Mouse (Mus musculus) CH12.LX (cell line): ENCODE results near the gene Tlnrd1. TPM values are rescaled to one million over a fixed set of nuclear protein-coding genes. Genes with fewer than 3 reads are reported as not detected.

ENCODE experiments used
- DNase-seq: peaks from one replicate; pipeline ENCODE4 v3.0.0-alpha.2; 2013; ENCODE audit errors: extremely low read depth
- H3K27ac ChIP-seq: 2 replicates; pipeline ENCODE4 v1.5.1; 2012; ENCODE audit warnings: low read depth, mild to moderate bottlenecking, control low read depth, moderate library complexity; ENCODE audit not compliant: insufficient read depth
- H3K27me3 ChIP-seq: replicated peaks from 2 replicates; pipeline ENCODE3; 2012; ENCODE audit warnings: inconsistent platforms
- H3K36me3 ChIP-seq, 2 experiments: replicated peaks in 1 of 2; 2 replicates each; pipeline versions ENCODE3 to v1.6.1; 2012; ENCODE audit warnings: inconsistent platforms in 1 of 2, low read length in 1 of 2, mild to moderate bottlenecking in 1 of 2, mixed read lengths in 1 of 2, moderate library complexity in 1 of 2; ENCODE audit not compliant: control insufficient read depth in 1 of 2, insufficient read depth in 1 of 2
- H3K4me1 ChIP-seq, 2 experiments: 2 replicates each; pipeline ENCODE4 v1.6.1; 2012; ENCODE audit warnings: inconsistent platforms in 1 of 2, moderate library complexity in 1 of 2; ENCODE audit not compliant: insufficient read depth in 2 of 2, control insufficient read depth in 1 of 2
- H3K4me2 ChIP-seq: 2 replicates; pipeline ENCODE4 v1.6.1; 2012; ENCODE audit warnings: low read depth, mild to moderate bottlenecking, control low read depth; ENCODE audit not compliant: poor library complexity, insufficient read depth, severe bottlenecking
- H3K4me3 ChIP-seq, 3 experiments: fragments of 150-350 bp in 1 of 3; sonication (generic) in 1 of 3; replicated peaks in 1 of 3; 2 replicates each; pipeline versions ENCODE3 to v1.5.1; 2011 to 2012; ENCODE audit warnings: low read depth in 2 of 3, low read length in 2 of 3, mild to moderate bottlenecking in 2 of 3, moderate library complexity in 2 of 3, control low read depth in 1 of 3, improper control_type of control experiment in 1 of 3, inconsistent platforms in 1 of 3, mixed read lengths in 1 of 3; ENCODE audit not compliant: poor library complexity in 1 of 3
- H3K79me2 ChIP-seq: replicated peaks from 2 replicates; pipeline ENCODE4 v1.6.1; 2012; ENCODE audit warnings: mild to moderate bottlenecking, moderate library complexity; ENCODE audit not compliant: control insufficient read depth, poor library complexity, insufficient read depth, severe bottlenecking; ENCODE audit errors: extremely low read depth
- H3K9ac ChIP-seq: 2 replicates; pipeline ENCODE4 v1.6.1; 2012; ENCODE audit warnings: low read depth, mild to moderate bottlenecking, control low read depth, moderate library complexity; ENCODE audit not compliant: insufficient read depth
- H3K9me3 ChIP-seq: replicated peaks from 2 replicates; pipeline ENCODE3; 2012; ENCODE audit warnings: low read length, inconsistent platforms, mixed read lengths
- BHLHE40 ChIP-seq: IDR thresholded peaks from 2 replicates; pipeline ENCODE4 v1.6.1; 2011; ENCODE audit warnings: mild to moderate bottlenecking, low read depth, low read length, improper control_type of control experiment
- CHD1 ChIP-seq: IDR thresholded peaks from 2 replicates; pipeline ENCODE4 v1.6.1; 2012; ENCODE audit warnings: low read depth, low read length, improper control_type of control experiment, inconsistent platforms
- CHD2 ChIP-seq: IDR thresholded peaks from 2 replicates; pipeline ENCODE4 v1.6.1; 2011; ENCODE audit warnings: low read length, improper control_type of control experiment
- CTCF ChIP-seq, 2 experiments: IDR thresholded peaks in 1 of 2; conservative IDR thresholded peaks in 1 of 2; 2 replicates each; pipeline ENCODE4 v1.5.1; 2011 to 2012; ENCODE audit warnings: low read depth in 2 of 2, low read length in 2 of 2, improper control_type of control experiment in 1 of 2, inconsistent platforms in 1 of 2, mild to moderate bottlenecking in 1 of 2, moderate library complexity in 1 of 2
- E2F4 ChIP-seq: IDR thresholded peaks from 2 replicates; pipeline ENCODE4 v1.6.1; 2011; ENCODE audit warnings: low read depth, low read length, improper control_type of control experiment; ENCODE audit not compliant: insufficient replicate concordance
- ELF1 ChIP-seq: IDR thresholded peaks from 2 replicates; pipeline ENCODE4 v1.6.1; 2014; ENCODE audit warnings: low read depth, mild to moderate bottlenecking, inconsistent platforms, low read length, improper control_type of control experiment
- EP300 ChIP-seq: IDR thresholded peaks from 2 replicates; pipeline ENCODE4 v1.6.1; 2011; ENCODE audit warnings: low read length, improper control_type of control experiment
- ETS1 ChIP-seq: conservative IDR thresholded peaks from 2 replicates; pipeline ENCODE4 v1.6.1; 2012; ENCODE audit warnings: low read depth, mild to moderate bottlenecking, inconsistent platforms, low read length, improper control_type of control experiment, moderate library complexity
- GABPA ChIP-seq: IDR thresholded peaks from 2 replicates; pipeline ENCODE4 v1.6.1; 2012; ENCODE audit warnings: low read depth, low read length, improper control_type of control experiment, inconsistent platforms; ENCODE audit not compliant: insufficient replicate concordance
- HCFC1 ChIP-seq: IDR thresholded peaks from 2 replicates; pipeline ENCODE4 v1.6.1; 2012; ENCODE audit warnings: low read depth, mild to moderate bottlenecking, inconsistent platforms, low read length, improper control_type of control experiment
- IRF4 ChIP-seq: IDR thresholded peaks from 2 replicates; pipeline ENCODE4 v1.6.1; 2014; ENCODE audit warnings: low read depth, mild to moderate bottlenecking, inconsistent platforms, low read length, improper control_type of control experiment
- JUN ChIP-seq: IDR thresholded peaks from 2 replicates; pipeline ENCODE4 v1.6.1; 2011; ENCODE audit warnings: low read depth, mild to moderate bottlenecking, low read length, improper control_type of control experiment, moderate library complexity; ENCODE audit not compliant: insufficient read depth
- JUND ChIP-seq: conservative IDR thresholded peaks from 2 replicates; pipeline ENCODE4 v1.6.1; 2011; ENCODE audit warnings: low read depth, low read length, improper control_type of control experiment
- KAT2A ChIP-seq: IDR thresholded peaks from 2 replicates; pipeline ENCODE4 v1.6.1; 2012; ENCODE audit warnings: low read length, improper control_type of control experiment, inconsistent platforms; ENCODE audit not compliant: insufficient replicate concordance
- MAFK ChIP-seq: IDR thresholded peaks from 2 replicates; pipeline ENCODE4 v1.6.1; 2011; ENCODE audit warnings: low read length, improper control_type of control experiment; ENCODE audit not compliant: insufficient replicate concordance
- MAX ChIP-seq: IDR thresholded peaks from 2 replicates; pipeline ENCODE4 v1.6.1; 2011; ENCODE audit warnings: low read length, improper control_type of control experiment
- MAZ ChIP-seq: IDR thresholded peaks from 2 replicates; pipeline ENCODE4 v1.6.1; 2012; ENCODE audit warnings: low read depth, mild to moderate bottlenecking, inconsistent platforms, low read length, improper control_type of control experiment, moderate library complexity
- MEF2A ChIP-seq: IDR thresholded peaks from 2 replicates; pipeline ENCODE4 v1.6.1; 2014; ENCODE audit warnings: low read depth, mild to moderate bottlenecking, inconsistent platforms, low read length, improper control_type of control experiment, borderline replicate concordance
- MXI1 ChIP-seq: IDR thresholded peaks from 2 replicates; pipeline ENCODE4 v1.6.1; 2011; ENCODE audit warnings: mild to moderate bottlenecking, low read depth, low read length, improper control_type of control experiment
- MYC ChIP-seq: IDR thresholded peaks from 2 replicates; pipeline ENCODE4 v1.6.1; 2011; ENCODE audit warnings: low read depth, mild to moderate bottlenecking, improper control_type of control experiment, low read length
- NELFE ChIP-seq: IDR thresholded peaks from 2 replicates; pipeline ENCODE4 v1.6.1; 2011; ENCODE audit warnings: low read depth, low read length, improper control_type of control experiment
- NRF1 ChIP-seq: IDR thresholded peaks from 2 replicates; pipeline ENCODE4 v1.6.1; 2014; ENCODE audit warnings: low read depth, mild to moderate bottlenecking, inconsistent platforms, low read length, improper control_type of control experiment, moderate library complexity
- PAX5 ChIP-seq: IDR thresholded peaks from 2 replicates; pipeline ENCODE4 v1.6.1; 2012; ENCODE audit warnings: low read length, inconsistent platforms, mixed read lengths
- POLR2A ChIP-seq: IDR thresholded peaks from 2 replicates; pipeline ENCODE4 v1.6.1; 2011; ENCODE audit warnings: low read depth, mild to moderate bottlenecking, improper control_type of control experiment, low read length
- POLR2AphosphoS2 ChIP-seq: IDR thresholded peaks from 2 replicates; pipeline ENCODE4 v1.6.1; 2011; ENCODE audit warnings: low read depth, low read length, improper control_type of control experiment
- RAD21 ChIP-seq: IDR thresholded peaks from 2 replicates; pipeline ENCODE4 v1.6.1; 2011; ENCODE audit warnings: low read depth, mild to moderate bottlenecking, low read length, improper control_type of control experiment, moderate library complexity
- RCOR1 ChIP-seq: conservative IDR thresholded peaks from 2 replicates; pipeline ENCODE4 v1.6.1; 2012; ENCODE audit warnings: low read depth, mild to moderate bottlenecking, inconsistent platforms, low read length, improper control_type of control experiment
- SIN3A ChIP-seq: IDR thresholded peaks from 2 replicates; pipeline ENCODE4 v1.6.1; 2012; ENCODE audit warnings: low read length, improper control_type of control experiment, inconsistent platforms
- SMC3 ChIP-seq: IDR thresholded peaks from 2 replicates; pipeline ENCODE4 v1.6.1; 2011; ENCODE audit warnings: low read depth, low read length, improper control_type of control experiment
- TBP ChIP-seq: conservative IDR thresholded peaks from 2 replicates; pipeline ENCODE4 v1.6.1; 2011; ENCODE audit warnings: low read depth, low read length, improper control_type of control experiment
- TCF12 ChIP-seq: IDR thresholded peaks from 2 replicates; pipeline ENCODE4 v1.6.1; 2014; ENCODE audit warnings: low read depth, mild to moderate bottlenecking, inconsistent platforms, low read length, improper control_type of control experiment
- UBTF ChIP-seq: IDR thresholded peaks from 2 replicates; pipeline ENCODE4 v1.6.1; 2012; ENCODE audit warnings: low read depth, mild to moderate bottlenecking, inconsistent platforms, low read length, improper control_type of control experiment, moderate library complexity
- USF1 ChIP-seq: IDR thresholded peaks from 2 replicates; pipeline ENCODE4 v1.6.1; 2014; ENCODE audit warnings: low read depth, mild to moderate bottlenecking, inconsistent platforms, low read length, improper control_type of control experiment
- USF2 ChIP-seq: conservative IDR thresholded peaks from 2 replicates; pipeline ENCODE4 v1.6.1; 2011; ENCODE audit warnings: low read depth, low read length, improper control_type of control experiment
- ZC3H11A ChIP-seq: IDR thresholded peaks from 2 replicates; pipeline ENCODE4 v1.6.1; 2012; ENCODE audit warnings: low read depth, mild to moderate bottlenecking, inconsistent platforms, low read length, improper control_type of control experiment
- ZKSCAN1 ChIP-seq: IDR thresholded peaks from 2 replicates; pipeline ENCODE4 v1.6.1; 2012; ENCODE audit warnings: low read depth, inconsistent platforms, low read length, improper control_type of control experiment, borderline replicate concordance
- ZMIZ1 ChIP-seq: IDR thresholded peaks from 2 replicates; pipeline ENCODE4 v1.6.1; 2012; ENCODE audit warnings: low read depth, mild to moderate bottlenecking, inconsistent platforms, low read length, improper control_type of control experiment
- ZNF384 ChIP-seq: IDR thresholded peaks from 2 replicates; pipeline ENCODE4 v1.6.1; 2012; ENCODE audit warnings: low read depth, low read length, improper control_type of control experiment, inconsistent platforms
- dilution Hi-C: fragments of 300-500 bp; cut with MboI; formaldehyde crosslinking; loops from 2 replicates; pipeline ENCODE4 v1.14.3; 2020; ENCODE audit warnings: low sequenced_read_pairs; ENCODE audit not compliant: extremely low pct_unique_long_range_greater_than_20kb, extremely low pct_ligation_motif_present
- in situ Hi-C: fragments of 300-500 bp; cut with MboI; formaldehyde crosslinking; loops from 3 replicates; pipeline ENCODE4 v1.14.3; 2019; ENCODE audit warnings: low sequenced_read_pairs, low pct_ligation_motif_present, low pct_unique_long_range_greater_than_20kb, mixed read lengths
- polyA plus RNA-seq: library from polyadenylated mRNA; unstranded; fragments of >175 nt; gene quantifications from 2 replicates; pipeline ENCODE4 v1.2.1, GENCODE M21; 2012; ENCODE audit warnings: low read depth; ENCODE audit not compliant: insufficient read length
- total RNA-seq, 2 experiments: library from RNA; depleted of rRNA; stranded (reverse); fragments of 300-350 nt in 1 of 2; fragments of >200 nt in 1 of 2; gene quantifications; 2 replicates each; pipeline ENCODE4 v1.2.3; 2012 to 2014

The Tlnrd1 gene
- total RNA-seq (2012; rRNA removed) (10.6 and 10.7 TPM in 2 replicates), total RNA-seq (2014; rRNA removed) (4.8 and 5.5 TPM in 2 replicates), polyA plus RNA-seq (13.9 and 15.6 TPM in 2 replicates)

- Histone ChIP-seq H3K27ac (peak within 1 kb of the TSS; percentile 80), H3K36me3 (peaks cover 0 to 12% of the 10 kb centered on the region in 2 experiments), H3K4me3 (peak within 1 kb of the TSS; percentile 60 to 80 (median 72)), H3K9ac (peak within 1 kb of the TSS; percentile 71), H3K4me2 (peak within 1 kb of the TSS; percentile 41), H3K4me1 (peaks cover 8 to 45% of the 10 kb centered on the region in 2 experiments), H3K9me3 (peaks cover 12% of the 10 kb centered on the region), H3K79me2 (peaks cover 18% of the 10 kb centered on the region), H3K27me3 (no peaks in the 10 kb centered on the region)
- dilution Hi-C loops = no loop called here
- in situ Hi-C loops = loop anchor here (5.0 to 25.0 kb wide), 2 partner anchors 37 to 222 kb away; no protein-coding TSS in a partner anchor
- TF ChIP-seq SIN3A = peak; percentile 61
- no peak for TF ChIP-seq JUND
- peak; percentile 67; the same call in 1 of the 2 replicates for TF ChIP-seq TBP
- TF ChIP-seq ETS1 = peak; percentile 79
- no peak for TF ChIP-seq ZC3H11A
- peak; percentile 37; the same call in 1 of the 2 replicates for TF ChIP-seq MAX
- no peak for TF ChIP-seq ZKSCAN1
- TF ChIP-seq MAZ = peak; percentile 88
- 0 out of 2 replicates have a peak, but pooled peaks have one; percentile 23 for TF ChIP-seq MEF2A
- 0 out of 2 replicates have a peak, but pooled peaks have one; percentile 11 for TF ChIP-seq MYC
- TF ChIP-seq MAFK = no peak
- peak; percentile 53; the same call in 1 of the 2 replicates for TF ChIP-seq ZMIZ1
- no peak for TF ChIP-seq ZNF384
- TF ChIP-seq NRF1 = peak; percentile 75
- no peak for TF ChIP-seq CTCF (conservative IDR thresholded peaks at IDR 0.05 in 1 of 2, IDR thresholded peaks at IDR 0.05 in 1 of 2; ENCODE audit: low read depth in 2 of 2, low read length in 2 of 2)
- no peak; the same call in 1 of the 2 replicates for TF ChIP-seq IRF4
- TF ChIP-seq CHD2 = no peak
- TF ChIP-seq NELFE = peak; percentile 68
- no peak for TF ChIP-seq USF2
- TF ChIP-seq HCFC1 = peak; percentile 43
- TF ChIP-seq POLR2A = peak; percentile 68; the same call in 1 of the 2 replicates
- TF ChIP-seq BHLHE40 = peak; percentile 40; the same call in 1 of the 2 replicates
- TF ChIP-seq POLR2AphosphoS2 = peak; percentile 72
- no peak for TF ChIP-seq JUN
- TF ChIP-seq EP300 = no peak
- no peak for TF ChIP-seq KAT2A
- no peak for TF ChIP-seq PAX5
- no peak for TF ChIP-seq RAD21
- TF ChIP-seq UBTF = peak; percentile 36; the same call in 1 of the 2 replicates
- no peak for TF ChIP-seq CHD1
- TF ChIP-seq E2F4 = no peak
- peak; percentile 89 for TF ChIP-seq MXI1
- TF ChIP-seq SMC3 = no peak
- no peak for TF ChIP-seq GABPA
- no peak for TF ChIP-seq RCOR1
- peak; percentile 89 for TF ChIP-seq ELF1
- TF ChIP-seq USF1 = no peak
- peak; percentile 55; the same call in 1 of the 2 replicates for TF ChIP-seq TCF12
- peak; percentile 89 for DNase-seq
These were observed at the start of gene Tlnrd1, which contains the start of gene Mesd for GRCm38 (mm10) chr7:83884021-83884658. TSS of gene Tlnrd1 (minus strand) at chr7:83884305. TSS of gene Mesd (plus strand) at chr7:83884466.
